8 mouse cellular contexts compared by ENCODE assay signal in genomic region chr4:46535094-46535830, GRCm38 (mm10). TPM values are rescaled to one million over a fixed set of nuclear protein-coding genes. Genes with fewer than 3 reads are reported as not detected.
DNase-seq lines count a peak whose midpoint lies in the region; ATAC-seq lines count a peak whose summit lies in the region.

No protein-coding gene starts in this region.

- H3K4me1 ChIP-seq in heart, embryonic 14.5 days (ENCODE audit: control insufficient read depth in 2 of 2, insufficient read depth in 2 of 2, low read length in 2 of 2), result peaks cover 0 to 10% of the 10 kb centered on the region in 2 experiments; a peak in 2 of 4 replicates
- peaks cover 30% of the 10 kb centered on the region for H3K4me1 ChIP-seq in liver, embryonic 13.5 days (replicated peaks)
- no peaks in the 10 kb centered on the region for H3K4me1 ChIP-seq in neural tube, embryonic 11.5 days (ENCODE audit: control insufficient read depth, insufficient read depth, low read length)

- H3K27me3 ChIP-seq in heart, embryonic 14.5 days (ENCODE audit: control insufficient read depth, insufficient read depth, low read length), result peaks cover 69% of the 10 kb centered on the region
- peaks cover 56% of the 10 kb centered on the region for H3K27me3 ChIP-seq in liver, embryonic 13.5 days
- peaks cover 36% of the 10 kb centered on the region for H3K27me3 ChIP-seq in neural tube, embryonic 11.5 days (ENCODE audit: control insufficient read depth, insufficient read depth, low read length)

- peak; percentile 12 for DNase-seq in MN1 (ENCODE audit: low spot score)
- no peak for DNase-seq in liver, embryonic 13.5 days
- no peak for DNase-seq in neural tube, embryonic 11.5 days (ENCODE audit: low spot score)
- DNase-seq in right cerebral cortex, postnatal 10 days (ENCODE audit: low spot score in 2 of 2), result no peak
- no peak for DNase-seq in layer of hippocampus, postnatal 10 days (ENCODE audit: low spot score in 2 of 2)
- DNase-seq in urinary bladder, postnatal 14 days (ENCODE audit: low spot score), result no peak

- peak overlapping the region; percentile 57 for H3K9ac ChIP-seq in heart, embryonic 14.5 days (ENCODE audit: low read length)
- peak overlapping the region; percentile 71 for H3K9ac ChIP-seq in liver, embryonic 13.5 days
- no peak overlapping the region; the same call in 1 of the 2 replicates for H3K9ac ChIP-seq in neural tube, embryonic 11.5 days (ENCODE audit: low read length)

- WGBS in heart, embryonic 14.5 days, result 6% methylated on average over 16 of the region's 16 CpGs
- 2% methylated on average over 16 of the region's 16 CpGs for WGBS in liver, embryonic 13.5 days (ENCODE audit: insufficient replicate concordance)
- 5% methylated on average over 16 of the region's 16 CpGs for WGBS in neural tube, embryonic 11.5 days

- H3K9me3 ChIP-seq in heart, embryonic 14.5 days (ENCODE audit: control insufficient read depth, low read length), result no peaks in the 10 kb centered on the region
- H3K9me3 ChIP-seq in liver, embryonic 13.5 days (replicated peaks), result no peaks in the 10 kb centered on the region
- H3K9me3 ChIP-seq in neural tube, embryonic 11.5 days (ENCODE audit: control insufficient read depth, low read length), result no peaks in the 10 kb centered on the region

- no peaks in the 10 kb centered on the region for H3K36me3 ChIP-seq in heart, embryonic 14.5 days (ENCODE audit: control insufficient read depth, insufficient read depth, low read length)
- H3K36me3 ChIP-seq in liver, embryonic 13.5 days, result 0 out of 2 replicates have a peak, but pooled peaks cover 7% of the 10 kb centered on the region
- H3K36me3 ChIP-seq in neural tube, embryonic 11.5 days (ENCODE audit: control insufficient read depth, insufficient read depth, low read length), result no peaks in the 10 kb centered on the region

- peak overlapping the region; percentile 48 to 51 for H3K4me3 ChIP-seq in heart, embryonic 14.5 days (ENCODE audit: control insufficient read depth in 1 of 2, insufficient read depth in 1 of 2, low read depth in 1 of 2, low read length in 2 of 2)
- H3K4me3 ChIP-seq in liver, embryonic 13.5 days (replicated peaks), result peak overlapping the region; percentile 67
- H3K4me3 ChIP-seq in neural tube, embryonic 11.5 days (ENCODE audit: low read depth, low read length), result peak overlapping the region; percentile 43

- no peak overlapping the region for H3K27ac ChIP-seq in heart, embryonic 14.5 days (replicated peaks in 1 of 2; ENCODE audit: control insufficient read depth in 1 of 2, insufficient read depth in 1 of 2, low read depth in 2 of 2, low read length in 2 of 2)
- peak overlapping the region; percentile 75 for H3K27ac ChIP-seq in liver, embryonic 13.5 days
- H3K27ac ChIP-seq in neural tube, embryonic 11.5 days (ENCODE audit: low read depth, low read length), result no peak overlapping the region

- ATAC-seq in CD4-positive, CD25-positive, alpha-beta regulatory T cell, adult 4 months, result peak; percentile 65
- ATAC-seq in heart, embryonic 14.5 days (ENCODE audit: insufficient number of reproducible peaks, insufficient read depth, low FRiP score, low read depth), result no peak
- ATAC-seq in liver, embryonic 13.5 days (ENCODE audit: low read depth), result peak; percentile 42
- no peak for ATAC-seq in neural tube, embryonic 11.5 days (ENCODE audit: insufficient read depth, low FRiP score, low TSS enrichment)

- H3K4me2 ChIP-seq in heart, embryonic 14.5 days (ENCODE audit: low read length), result peak overlapping the region; percentile 73
- peak overlapping the region; percentile 84 for H3K4me2 ChIP-seq in liver, embryonic 13.5 days
- peak overlapping the region; percentile 72 for H3K4me2 ChIP-seq in neural tube, embryonic 11.5 days (ENCODE audit: low read depth)

RNA-seq across cellular contexts. Expression of gene Trim14, which starts 0.7 kb away (rescaled TPM):
- 10 to 100 TPM; 33.2 to 35.8 TPM for polyA plus RNA-seq in CD4-positive, CD25-positive, alpha-beta regulatory T cell, adult 4 months (2017; shearing (Covaris generic))
- polyA plus RNA-seq in heart, embryonic 14.5 days (2014; fragmentation: Nextera tagmentation; extraction: Ambion mirVana), result 2.1 and 2.3 TPM in 2 replicates
- 6.8 and 8.6 TPM in 2 replicates for polyA plus RNA-seq in liver, embryonic 13.5 days (2015; fragmentation: Nextera tagmentation; extraction: Ambion mirVana)
- 0.78 and 0.92 TPM in 2 replicates for polyA plus RNA-seq in neural tube, embryonic 11.5 days (2014; fragmentation: Nextera tagmentation; extraction: Ambion mirVana)
- under 1 TPM; 0.62 to 0.69 TPM for total RNA-seq in layer of hippocampus, postnatal 10 days (2021)

RNA-seq across cellular contexts. Expression of gene Nans, which starts 46.2 kb away (rescaled TPM):
- polyA plus RNA-seq in CD4-positive, CD25-positive, alpha-beta regulatory T cell, adult 4 months (2017; shearing (Covaris generic)), result 10 to 100 TPM; 67.1 to 69.6 TPM
- 48.6 and 50.1 TPM in 2 replicates for polyA plus RNA-seq in heart, embryonic 14.5 days (2014; fragmentation: Nextera tagmentation; extraction: Ambion mirVana)
- 65.4 and 77.9 TPM in 2 replicates for polyA plus RNA-seq in liver, embryonic 13.5 days (2015; fragmentation: Nextera tagmentation; extraction: Ambion mirVana)
- 82.0 and 89.1 TPM in 2 replicates for polyA plus RNA-seq in neural tube, embryonic 11.5 days (2014; fragmentation: Nextera tagmentation; extraction: Ambion mirVana)
- 10 to 100 TPM; 34.0 to 39.6 TPM for total RNA-seq in layer of hippocampus, postnatal 10 days (2021)

Comparison
In these comparisons a context has a peak if more than half of its experiments do, and no peak if none do; other contexts are left out.
1. ATAC-seq: peak in CD4-positive, CD25-positive, alpha-beta regulatory T cell, adult 4 months (single experiment) and liver, embryonic 13.5 days (single experiment); none in heart, embryonic 14.5 days (single experiment) and neural tube, embryonic 11.5 days (single experiment).
2. Peak in every context shown above with its lines, with median percentiles within 50 percentile points of each other: H3K4me2 ChIP-seq and H3K4me3 ChIP-seq.